In genomic region chr5:28122491-28123454, GRCm38 (mm10) we compare ENCODE assay signal across 8 mouse cellular contexts. TPM values are rescaled to one million over a fixed set of nuclear protein-coding genes. Genes with fewer than 3 reads are reported as not detected.
DNase-seq lines count a peak whose midpoint lies in the region; ATAC-seq and TF ChIP-seq lines count a peak whose summit lies in the region.

No protein-coding gene starts in this region.

- peak overlapping the region; percentile 6 for H3K4me2 ChIP-seq in embryonic facial prominence, embryonic 14.5 days (ENCODE audit: low read depth, low read length)
- no peak overlapping the region for H3K4me2 ChIP-seq in heart, postnatal 0 days (ENCODE audit: low read depth, low read length)

- H3K4me3 ChIP-seq in ES-Bruce4 (ENCODE audit: low read depth, low read length) = no peak overlapping the region
- no peak overlapping the region for H3K4me3 ChIP-seq in bone marrow, adult 2 months (replicated peaks; ENCODE audit: control insufficient read depth, low read depth, low read length)
- 0 out of 2 replicates have a peak overlapping the region, but pooled peaks have one; percentile 8 for H3K4me3 ChIP-seq in embryonic facial prominence, embryonic 14.5 days (ENCODE audit: low read depth, low read length)
- peak overlapping the region; percentile 14; the same call in 1 of the 2 replicates for H3K4me3 ChIP-seq in heart, postnatal 0 days (ENCODE audit: low read depth, low read length)

- H3K27me3 ChIP-seq in ES-Bruce4 (ENCODE audit: control insufficient read depth, insufficient read depth, low read length, poor library complexity, severe bottlenecking) = no peaks in the 10 kb centered on the region
- H3K27me3 ChIP-seq in embryonic facial prominence, embryonic 14.5 days (replicated peaks; ENCODE audit: control insufficient read depth, insufficient read depth, low read length) = peaks cover 98% of the 10 kb centered on the region
- peaks cover 96% of the 10 kb centered on the region for H3K27me3 ChIP-seq in heart, postnatal 0 days (ENCODE audit: control insufficient read depth, insufficient read depth, low read length)

- H3K9me3 ChIP-seq in ES-Bruce4 (replicated peaks; ENCODE audit: control insufficient read depth, insufficient read depth, low read length, poor library complexity, severe bottlenecking) = no peaks in the 10 kb centered on the region
- no peaks in the 10 kb centered on the region for H3K9me3 ChIP-seq in embryonic facial prominence, embryonic 14.5 days (ENCODE audit: control insufficient read depth, low read length)
- H3K9me3 ChIP-seq in heart, postnatal 0 days (replicated peaks; ENCODE audit: control insufficient read depth, low read length) = no peaks in the 10 kb centered on the region

- ATAC-seq in embryonic facial prominence, embryonic 14.5 days (ENCODE audit: low read depth) = peak; percentile 91
- ATAC-seq in heart, postnatal 0 days (ENCODE audit: insufficient read depth, low read depth) = peak; percentile 71

- peak; percentile 67 for TF ChIP-seq CTCF in ES-Bruce4 (IDR thresholded peaks at IDR 0.05; ENCODE audit: low read depth, low read length)
- TF ChIP-seq CTCF in bone marrow, adult 2 months (IDR thresholded peaks at IDR 0.05; ENCODE audit: control insufficient read depth, insufficient read depth, low read length) = peak; percentile 61
- peak; percentile 59 for TF ChIP-seq CTCF in heart, postnatal 0 days (IDR thresholded peaks at IDR 0.05; ENCODE audit: low read depth)

- H3K27ac ChIP-seq in ES-Bruce4 (ENCODE audit: insufficient read depth, low read length) = no peak overlapping the region
- H3K27ac ChIP-seq in bone marrow, adult 2 months (ENCODE audit: control insufficient read depth, insufficient read depth, low read depth, low read length, poor library complexity) = no peak overlapping the region
- no peak overlapping the region for H3K27ac ChIP-seq in embryonic facial prominence, embryonic 14.5 days (replicated peaks; ENCODE audit: low read depth, low read length)
- H3K27ac ChIP-seq in heart, postnatal 0 days (ENCODE audit: low read depth) = no peak overlapping the region

- no peak for TF ChIP-seq POLR2A in ES-Bruce4 (IDR thresholded peaks at IDR 0.05; ENCODE audit: insufficient read depth, low read length)
- no peak for TF ChIP-seq POLR2A in bone marrow, adult 2 months (IDR thresholded peaks at IDR 0.05; ENCODE audit: borderline replicate concordance, control insufficient read depth, low read depth, low read length)

- H3K36me3 ChIP-seq in ES-Bruce4 (ENCODE audit: control insufficient read depth, insufficient read depth, low read length, poor library complexity, severe bottlenecking) = no peaks in the 10 kb centered on the region
- H3K36me3 ChIP-seq in embryonic facial prominence, embryonic 14.5 days (ENCODE audit: control insufficient read depth, insufficient read depth, low read length) = no peaks in the 10 kb centered on the region
- no peaks in the 10 kb centered on the region for H3K36me3 ChIP-seq in heart, postnatal 0 days (replicated peaks; ENCODE audit: control insufficient read depth, insufficient read depth, low read length)

- no peaks in the 10 kb centered on the region for H3K4me1 ChIP-seq in ES-Bruce4 (ENCODE audit: control insufficient read depth, insufficient read depth, low read length)
- no peaks in the 10 kb centered on the region for H3K4me1 ChIP-seq in bone marrow, adult 2 months (ENCODE audit: control insufficient read depth, insufficient read depth, low read length)
- H3K4me1 ChIP-seq in embryonic facial prominence, embryonic 14.5 days (ENCODE audit: control insufficient read depth, insufficient read depth, low read length) = no peaks in the 10 kb centered on the region
- H3K4me1 ChIP-seq in heart, postnatal 0 days (ENCODE audit: control insufficient read depth, insufficient read depth) = peaks cover 7% of the 10 kb centered on the region; the same call in 1 of the 2 replicates

- DNase-seq in embryonic facial prominence, embryonic 14.5 days (ENCODE audit: low spot score) = peak; percentile 89
- DNase-seq in heart, postnatal 0 days (ENCODE audit: low spot score) = peak; percentile 65
- peak; percentile 71 to 78 for DNase-seq in kidney, postnatal 25 days
- peak; percentile 74 for DNase-seq in lung, postnatal 36 days
- DNase-seq in retina, postnatal 1 day = peak; percentile 87
- DNase-seq in yolk sac, embryonic 10.5 days (ENCODE audit: low spot score) = peak; percentile 49

- TF ChIP-seq EP300 in ES-Bruce4 (IDR thresholded peaks at IDR 0.05; ENCODE audit: insufficient read depth, low read depth, low read length) = no peak
- no peak for TF ChIP-seq EP300 in heart, postnatal 0 days (IDR thresholded peaks at IDR 0.05; ENCODE audit: low read depth)

- WGBS in bone marrow, adult 2 months = 3% methylated on average over 27 of the region's 27 CpGs
- 1% methylated on average over 27 of the region's 27 CpGs for WGBS in embryonic facial prominence, embryonic 14.5 days
- WGBS in heart, postnatal 0 days = 2% methylated on average over 27 of the region's 27 CpGs

- no peak overlapping the region for H3K9ac ChIP-seq in ES-Bruce4 (ENCODE audit: low read depth, poor library complexity, severe bottlenecking)
- no peak overlapping the region for H3K9ac ChIP-seq in embryonic facial prominence, embryonic 14.5 days (ENCODE audit: low read depth, low read length)
- no peak overlapping the region for H3K9ac ChIP-seq in heart, postnatal 0 days (replicated peaks; ENCODE audit: low read depth, low read length)

RNA-seq across cellular contexts. Expression of gene En2, which starts 42.7 kb away (rescaled TPM):
- polyA plus RNA-seq in ES-Bruce4 (2011; ENCODE audit: insufficient read depth, insufficient read length, low read depth, missing spikeins) = 1.4 and 1.6 TPM in 2 replicates
- not detected in 2 replicates for polyA plus RNA-seq in bone marrow, adult 2 months (2011; ENCODE audit: insufficient read depth, insufficient read length, low replicate concordance, missing spikeins)
- polyA plus RNA-seq in embryonic facial prominence, embryonic 14.5 days (2014; fragmentation: Nextera tagmentation; extraction: Ambion mirVana) = not detected in 2 replicates
- total RNA-seq in heart, postnatal 0 days (2014; rRNA removed; ENCODE audit: low replicate concordance) = not detected in 2 replicates
- not detected in 2 replicates for polyA plus RNA-seq in heart, postnatal 0 days (2015; fragmentation: Nextera tagmentation; extraction: Ambion mirVana)

RNA-seq across cellular contexts. Expression of gene Insig1, which starts 51.6 kb away (rescaled TPM):
- 114 and 116 TPM in 2 replicates for polyA plus RNA-seq in ES-Bruce4 (2011; ENCODE audit: insufficient read depth, insufficient read length, low read depth, missing spikeins)
- polyA plus RNA-seq in bone marrow, adult 2 months (2011; ENCODE audit: insufficient read depth, insufficient read length, low replicate concordance, missing spikeins) = 9.2 and 13.8 TPM in 2 replicates
- polyA plus RNA-seq in embryonic facial prominence, embryonic 14.5 days (2014; fragmentation: Nextera tagmentation; extraction: Ambion mirVana) = 47.9 and 58.7 TPM in 2 replicates
- total RNA-seq in heart, postnatal 0 days (2014; rRNA removed; ENCODE audit: low replicate concordance) = 49.9 and 57.2 TPM in 2 replicates
- polyA plus RNA-seq in heart, postnatal 0 days (2015; fragmentation: Nextera tagmentation; extraction: Ambion mirVana) = 20.9 and 22.6 TPM in 2 replicates

Comparison
In these comparisons a context has a peak if more than half of its experiments do, and no peak if none do; other contexts are left out.
1. H3K4me3 ChIP-seq: peak in embryonic facial prominence, embryonic 14.5 days (single experiment) and heart, postnatal 0 days (single experiment); none in ES-Bruce4 (single experiment) and bone marrow, adult 2 months (single experiment).
2. Peak in every context shown above with its lines, with median percentiles within 50 percentile points of each other: CTCF ChIP-seq and DNase-seq.